Mouse (Mus musculus): ENCODE measurements around the gene Katnb1.

GRCm38 (mm10) chr8:95064531-95064930 is 16.5 kb upstream of the Katnb1 start:
- no peak for TF ChIP-seq POLR2A (IDR thresholded peaks at IDR 0.05; ENCODE audit: control insufficient read depth, low read depth, low read length)
- TF ChIP-seq CTCF (IDR thresholded peaks at IDR 0.05; ENCODE audit: control insufficient read depth, insufficient read depth, insufficient replicate concordance, low read depth, low read length): no peak

Data from testis, adult 2 months (tissue).